ENCODE assay signal across 8 mouse cellular contexts in genomic region chrX:99657790-99658451, GRCm38 (mm10).
DNase-seq lines count a peak whose midpoint lies in the region; ATAC-seq and TF ChIP-seq lines count a peak whose summit lies in the region.

No protein-coding gene starts in this region.

- H3K4me3 ChIP-seq in intestine, postnatal 0 days (ENCODE audit: low read depth, low read length), result no peak overlapping the region
- H3K4me3 ChIP-seq in limb, embryonic 11.5 days (ENCODE audit: low read depth, low read length), result no peak overlapping the region

- H3K4me1 ChIP-seq in intestine, postnatal 0 days (replicated peaks; ENCODE audit: control insufficient read depth, insufficient read depth, low read length), result no peaks in the 10 kb centered on the region
- peaks cover 3% of the 10 kb centered on the region; the same call in 1 of the 2 replicates for H3K4me1 ChIP-seq in limb, embryonic 11.5 days (ENCODE audit: control insufficient read depth, insufficient read depth, low read length)

- H3K9me3 ChIP-seq in intestine, postnatal 0 days (ENCODE audit: control insufficient read depth), result no peaks in the 10 kb centered on the region
- no peaks in the 10 kb centered on the region for H3K9me3 ChIP-seq in limb, embryonic 11.5 days (ENCODE audit: control insufficient read depth, low read length)

- H3K27me3 ChIP-seq in intestine, postnatal 0 days (replicated peaks; ENCODE audit: control insufficient read depth, insufficient read depth, low read length), result no peaks in the 10 kb centered on the region; the same call in 1 of the 2 replicates
- H3K27me3 ChIP-seq in limb, embryonic 11.5 days (ENCODE audit: control insufficient read depth, insufficient read depth, low read length), result peaks cover 4% of the 10 kb centered on the region; the same call in 1 of the 2 replicates

- peak; percentile 16 for DNase-seq in cerebellum, adult 11 months
- DNase-seq in cerebellum, postnatal 25 days, result peak; percentile 63 to 75
- peak; percentile 57 for DNase-seq in gastrocnemius, adult 18-20 months (ENCODE audit: low spot score)
- peak; percentile 85 for DNase-seq in limb, embryonic 11.5 days (ENCODE audit: low spot score)
- peak; percentile 4 to 17 for DNase-seq in natural killer cell, adult 2 months (ENCODE audit: low spot score in 2 of 2)
- peak; percentile 33 to 75 for DNase-seq in spleen, postnatal 4 days (ENCODE audit: low spot score in 2 of 2)

- H3K27ac ChIP-seq in intestine, postnatal 0 days (ENCODE audit: low read depth, low read length), result no peak overlapping the region
- no peak overlapping the region for H3K27ac ChIP-seq in limb, embryonic 11.5 days (replicated peaks; ENCODE audit: low read depth, low read length)

- H3K9ac ChIP-seq in intestine, postnatal 0 days (ENCODE audit: low read depth, low read length), result no peak overlapping the region
- no peak overlapping the region for H3K9ac ChIP-seq in limb, embryonic 11.5 days (ENCODE audit: low read length)

- no peak overlapping the region for H3K4me2 ChIP-seq in intestine, postnatal 0 days (replicated peaks; ENCODE audit: low read depth)
- no peak overlapping the region for H3K4me2 ChIP-seq in limb, embryonic 11.5 days (ENCODE audit: low read depth, severe bottlenecking)

- ATAC-seq in cerebellum, adult (ENCODE audit: insufficient number of reproducible peaks, low FRiP score, low TSS enrichment), result no peak
- ATAC-seq in intestine, postnatal 0 days, result no peak
- peak; percentile 46; the same call in 1 of the 2 replicates for ATAC-seq in limb, embryonic 11.5 days (ENCODE audit: insufficient number of reproducible peaks, low FRiP score, low TSS enrichment, low read depth)

- TF ChIP-seq CTCF in intestine, postnatal 0 days (IDR thresholded peaks at IDR 0.05; ENCODE audit: low read depth), result peak; percentile 92

- H3K36me3 ChIP-seq in intestine, postnatal 0 days (ENCODE audit: control insufficient read depth, insufficient read depth), result no peaks in the 10 kb centered on the region
- no peaks in the 10 kb centered on the region for H3K36me3 ChIP-seq in limb, embryonic 11.5 days (ENCODE audit: control insufficient read depth, insufficient read depth, low read length)

- WGBS in intestine, postnatal 0 days, result 24% methylated on average over 8 of the region's 8 CpGs
- 29% methylated on average over 8 of the region's 8 CpGs for WGBS in limb, embryonic 11.5 days

Comparison
In these comparisons a context has a peak if more than half of its experiments do, and no peak if none do; other contexts are left out.
1. DNase-seq: peak in every context shown above with its lines; median percentile 85 in limb, embryonic 11.5 days; 69 in cerebellum, postnatal 25 days; 57 in gastrocnemius, adult 18-20 months; 54 in spleen, postnatal 4 days; 16 in cerebellum, adult 11 months; 10 in natural killer cell, adult 2 months.